Mouse (Mus musculus) ES-E14 (cell line): ENCODE measurements around the gene Mindy3.

Experiments used
- HCFC1 ChIP-seq: IDR thresholded peaks from 2 replicates; pipeline ENCODE4 v1.6.1; 2012; ENCODE audit warnings: low read length, inconsistent platforms, borderline replicate concordance; ENCODE audit not compliant: insufficient read depth
- ZC3H11A ChIP-seq: IDR thresholded peaks from 2 replicates; pipeline ENCODE4 v1.6.1; 2012; ENCODE audit warnings: low read depth, mild to moderate bottlenecking, inconsistent platforms, low read length, borderline replicate concordance
- ZNF384 ChIP-seq: IDR thresholded peaks from 2 replicates; pipeline ENCODE4 v1.6.1; 2012; ENCODE audit warnings: low read depth, low read length, inconsistent platforms

- no peak for TF ChIP-seq ZNF384
- TF ChIP-seq HCFC1 = no peak
- TF ChIP-seq ZC3H11A = no peak
Observed at GRCm38 (mm10) chr2:12327216-12327615, 92.1 kb downstream of the Mindy3 start.
